Mouse (Mus musculus): ENCODE results near the gene Akr1c13.
A peak's percentile ranks its signal among the peaks of the same experiment; 100 is the strongest.
"Not testable (repeated sequence)": the region's sequence is repeated elsewhere in the genome, so short reads cannot be mapped to it uniquely, and the experiment has no call there.

The Akr1c13 gene

DNA sequence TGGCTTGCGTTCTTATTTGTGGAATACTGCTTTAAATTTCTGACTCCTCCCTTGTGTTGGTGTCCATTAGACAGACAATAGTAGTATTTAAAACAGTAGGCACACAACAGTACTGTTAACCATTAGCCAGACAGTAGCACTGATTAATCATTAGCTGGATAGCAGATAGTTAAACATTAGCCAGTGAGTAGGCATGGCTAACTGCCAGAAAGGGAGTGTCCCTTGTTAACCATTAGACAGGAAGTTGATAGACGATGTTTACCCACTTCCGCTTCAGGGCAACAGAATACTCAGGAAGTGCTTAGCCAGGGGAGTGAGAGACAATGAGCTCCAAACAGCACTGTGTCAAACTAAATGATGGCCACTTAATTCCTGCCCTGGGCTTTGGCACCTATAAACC lies at the start of gene Akr1c13:
Gene Akr1c13 (plus strand): TSS at position 247 of the 400 bp plus-strand sequence.
- DNase-seq (ENCODE audit: low read depth, low spot score) = no peak

DNA sequence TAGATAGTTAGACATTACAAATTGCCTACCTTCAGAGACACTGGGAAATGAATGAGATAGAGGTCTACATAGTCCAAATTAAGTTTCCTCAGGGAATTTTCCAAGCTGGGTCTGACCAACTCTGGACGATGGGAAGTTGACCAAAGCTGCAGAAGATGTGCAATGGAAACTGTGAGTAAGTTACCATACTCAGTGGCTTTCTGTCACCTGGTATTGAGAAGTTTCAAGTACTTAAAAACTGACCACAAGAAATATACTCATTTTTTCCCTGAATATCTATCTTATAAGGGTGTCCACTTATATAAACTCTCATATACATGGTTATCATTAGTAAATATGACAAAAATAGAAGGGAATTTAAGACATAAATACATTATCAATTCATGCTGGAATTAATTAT lies 46.7 kb upstream of the Akr1c13 start:
- no peak for DNase-seq (ENCODE audit: low read depth, low spot score)

DNA sequence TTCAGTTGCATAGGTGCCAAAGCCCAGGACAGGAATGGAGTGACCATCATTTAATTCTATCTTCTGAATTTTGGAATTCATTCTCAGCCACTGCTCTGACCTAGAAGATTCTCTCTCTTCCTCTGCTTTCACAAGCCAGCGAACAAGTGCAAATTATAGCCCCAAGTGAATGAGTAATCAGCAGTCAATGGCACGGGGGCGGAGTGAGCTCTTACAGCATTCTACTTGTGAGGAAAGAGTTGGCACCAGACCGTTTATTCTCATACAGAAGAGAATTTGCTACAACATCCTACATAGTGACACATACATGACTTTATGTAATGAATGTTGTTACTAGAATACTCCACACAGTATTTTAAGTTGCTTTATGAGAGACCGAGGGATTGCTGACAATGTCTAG lies 40.4 kb upstream of the Akr1c13 start, which contains the start of gene Akr1c18:
Gene Akr1c18 (minus strand): TSS at position 137 of the 400 bp plus-strand sequence.
- DNase-seq (ENCODE audit: low read depth, low spot score) = no peak

DNA sequence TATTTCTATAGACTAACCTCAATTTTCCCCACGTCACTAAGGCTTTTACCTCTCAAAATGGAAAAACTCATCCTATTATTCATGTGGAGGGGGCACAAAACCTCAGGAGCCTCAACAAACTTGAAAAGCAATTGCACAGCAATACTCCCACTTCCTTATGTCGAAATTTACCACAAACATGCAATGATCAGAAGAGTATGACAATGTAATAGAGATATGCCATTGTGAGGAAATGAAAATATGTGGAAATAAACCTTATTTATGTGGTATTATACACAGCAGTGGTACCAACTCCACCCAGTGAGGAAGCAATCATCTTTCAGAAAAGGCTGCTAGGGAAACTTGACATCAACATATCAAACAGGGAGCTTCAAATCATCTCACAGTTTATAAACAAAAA lies 38.0 kb upstream of the Akr1c13 start:
- no peak for DNase-seq (ENCODE audit: low read depth, low spot score)

DNA sequence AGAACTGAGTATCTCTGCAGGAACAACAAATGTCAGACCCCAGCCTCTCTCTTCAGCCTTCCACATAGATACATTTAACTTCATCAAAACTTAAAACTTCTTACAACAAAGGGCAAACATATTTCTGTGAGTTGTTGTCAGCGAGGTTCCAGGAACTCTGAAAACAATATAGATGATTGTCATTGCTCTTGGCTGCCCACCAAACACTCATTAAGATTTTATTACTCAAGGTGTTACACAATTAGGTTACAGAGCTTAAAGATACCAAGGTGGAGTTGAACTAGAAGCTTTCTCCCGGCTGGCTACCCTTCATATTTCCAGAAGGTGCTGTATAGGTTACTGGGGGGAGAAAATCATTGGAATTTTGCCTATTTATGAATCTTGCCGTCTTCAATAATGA lies 37.4 kb upstream of the Akr1c13 start:
- DNase-seq (ENCODE audit: low read depth, low spot score) = no peak

DNA sequence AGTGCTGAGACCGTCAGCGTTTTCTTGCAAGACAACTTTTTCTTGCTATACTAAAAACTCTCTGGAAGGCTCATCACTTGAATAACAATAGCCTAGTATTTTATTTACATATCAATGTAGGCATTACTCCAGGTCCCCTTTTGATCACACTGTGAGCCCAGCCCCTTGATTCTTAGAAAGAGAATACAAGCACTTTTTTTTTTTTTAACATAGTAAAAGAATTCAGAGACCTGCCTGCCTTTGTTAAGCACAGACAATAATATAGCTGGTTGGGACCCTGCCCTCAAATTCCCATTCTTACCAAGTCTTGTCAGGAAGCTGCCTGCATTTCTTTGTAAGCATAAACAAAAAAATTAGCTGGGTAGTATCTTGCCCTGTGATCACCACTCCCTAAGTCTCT lies 35.7 kb upstream of the Akr1c13 start:
- no peak for DNase-seq (ENCODE audit: low read depth, low spot score)

DNA sequence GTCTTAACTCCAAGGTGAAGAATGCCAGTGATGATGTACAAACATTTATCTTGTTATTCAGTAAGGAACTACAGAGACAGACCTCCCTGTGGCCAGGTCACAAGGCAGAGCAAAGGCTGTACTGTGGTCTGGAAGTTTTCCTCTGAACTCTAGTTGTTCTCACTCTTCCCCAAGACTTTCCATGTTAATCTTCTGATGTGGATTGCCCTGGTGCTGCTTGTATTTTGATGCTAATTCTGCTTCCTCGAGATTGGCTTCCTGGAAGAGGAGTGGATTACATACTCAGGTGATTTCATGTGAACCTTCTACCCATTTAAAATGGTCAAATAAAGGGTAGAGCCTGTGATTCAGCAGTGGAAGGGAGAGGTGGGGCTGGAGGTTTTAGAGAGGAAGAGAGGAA lies 22.9 kb upstream of the Akr1c13 start:
- DNase-seq (ENCODE audit: low read depth, low spot score) = no peak

DNA sequence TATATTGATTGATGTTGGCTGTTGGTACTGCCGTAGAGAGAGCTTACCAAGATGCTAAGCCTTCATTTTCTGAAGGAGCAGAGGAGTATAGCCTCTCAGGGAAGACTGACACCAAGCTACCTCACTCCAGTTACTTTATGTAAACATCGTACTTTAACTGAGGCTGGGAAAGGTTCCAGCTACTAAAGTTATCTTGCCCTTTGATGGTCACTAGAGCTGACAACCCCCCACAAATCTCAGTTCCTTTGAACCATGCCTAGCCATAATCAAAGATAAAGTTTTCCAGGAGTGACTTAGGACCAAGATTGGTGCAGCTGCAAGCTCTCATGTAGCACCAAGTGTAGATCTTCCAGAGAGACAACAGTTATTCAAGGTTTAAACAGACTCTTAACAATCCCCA lies 18.0 kb upstream of the Akr1c13 start:
- DNase-seq (ENCODE audit: low read depth, low spot score) = no peak

DNA sequence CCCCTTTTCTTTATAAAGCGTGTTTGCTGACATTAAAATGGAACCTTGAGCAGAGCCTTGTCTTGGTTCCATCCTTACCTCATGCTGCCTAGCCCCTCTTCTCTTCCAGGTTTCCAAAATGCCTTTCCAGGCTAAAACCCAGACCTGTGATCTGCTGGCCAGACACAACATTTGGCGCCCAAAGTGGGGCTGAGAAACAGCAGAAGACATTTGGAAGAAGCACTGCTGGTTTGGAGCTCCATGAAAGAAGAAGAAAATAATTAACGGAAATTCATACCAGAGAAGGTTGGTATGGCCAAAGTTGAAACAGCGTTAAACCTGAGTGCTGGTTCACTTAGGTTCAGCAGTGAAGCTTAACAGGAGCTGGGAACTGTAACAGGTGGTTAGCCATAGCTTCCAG lies 9.6 kb upstream of the Akr1c13 start:
- DNase-seq (ENCODE audit: low read depth, low spot score) = peak; percentile 4

DNA sequence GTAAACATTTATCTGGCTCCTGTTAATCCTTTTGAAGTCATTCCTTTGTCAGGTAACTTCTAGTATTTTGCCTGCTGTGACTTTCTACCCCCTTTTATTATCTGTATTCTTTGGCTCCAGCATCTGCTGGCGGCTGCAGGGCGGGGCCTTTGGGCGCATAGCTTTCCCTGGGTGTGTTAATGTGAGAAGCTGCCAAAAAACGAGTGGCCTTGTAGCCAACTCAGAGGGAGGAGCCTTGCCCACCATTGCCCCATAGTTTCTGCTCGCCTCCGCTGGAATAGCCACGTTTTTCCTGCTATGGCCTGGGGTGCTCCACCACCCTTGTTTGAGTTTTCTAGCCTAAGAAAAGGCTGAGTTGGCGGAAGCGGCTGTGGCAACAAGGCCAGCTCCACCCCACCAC lies 7.8 kb upstream of the Akr1c13 start:
- DNase-seq (ENCODE audit: low read depth, low spot score) = peak; percentile 7

DNA sequence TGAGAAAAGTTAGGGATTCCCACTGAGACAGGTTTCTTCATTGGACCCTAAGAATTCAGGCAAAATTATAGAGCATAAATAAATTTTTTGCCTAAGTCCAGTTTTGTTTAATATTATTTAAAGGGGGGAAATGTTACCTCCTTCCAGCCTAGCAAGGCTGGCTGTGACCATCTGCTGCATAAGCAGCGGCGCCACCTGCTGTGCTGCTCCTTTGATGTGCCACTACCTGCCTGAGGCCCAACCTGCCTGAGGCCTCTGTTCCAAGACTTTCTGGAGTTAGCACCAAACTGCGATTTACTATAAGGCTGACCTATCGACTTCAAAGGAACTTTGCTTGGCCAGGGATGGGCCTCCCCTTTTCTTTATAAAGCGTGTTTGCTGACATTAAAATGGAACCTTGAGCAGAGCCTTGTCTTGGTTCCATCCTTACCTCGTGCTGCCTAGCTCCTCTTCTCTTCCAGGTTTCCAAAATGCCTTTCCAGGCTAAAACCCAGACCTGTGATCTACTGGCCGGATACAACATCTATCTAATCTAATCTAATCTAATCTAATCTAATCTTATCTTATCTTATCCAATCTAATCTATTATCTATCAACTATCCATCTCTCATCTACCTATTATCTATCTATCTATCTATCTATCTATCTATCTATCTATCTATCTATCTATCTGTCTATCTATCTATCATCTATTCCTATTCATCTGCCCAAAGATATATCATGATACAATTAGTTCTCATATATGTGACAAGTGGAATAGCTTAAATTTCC lies 4.1 kb upstream of the Akr1c13 start:
- DNase-seq (ENCODE audit: low read depth, low spot score) = not testable (repeated sequence)

DNA sequence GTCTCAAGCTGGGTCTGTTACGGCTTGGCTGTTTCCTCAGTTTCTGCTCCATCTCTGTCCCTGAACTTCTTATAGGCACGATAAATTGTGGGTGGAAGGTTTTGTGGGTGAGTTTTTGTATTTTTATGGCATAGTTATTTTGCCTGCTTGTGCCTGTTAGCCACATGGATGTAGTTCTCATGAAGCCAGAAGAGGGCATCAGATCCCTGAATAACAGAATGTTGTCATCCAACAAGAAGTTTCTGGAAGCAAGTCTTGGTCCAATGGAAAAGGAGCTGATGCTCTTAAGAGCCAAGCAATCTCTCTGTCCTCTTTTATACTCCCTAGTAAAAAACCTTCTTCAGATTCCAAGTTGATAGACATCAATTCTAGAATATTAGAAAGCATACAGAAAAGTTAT lies 2.8 kb upstream of the Akr1c13 start:
- DNase-seq (ENCODE audit: low read depth, low spot score) = no peak

DNA sequence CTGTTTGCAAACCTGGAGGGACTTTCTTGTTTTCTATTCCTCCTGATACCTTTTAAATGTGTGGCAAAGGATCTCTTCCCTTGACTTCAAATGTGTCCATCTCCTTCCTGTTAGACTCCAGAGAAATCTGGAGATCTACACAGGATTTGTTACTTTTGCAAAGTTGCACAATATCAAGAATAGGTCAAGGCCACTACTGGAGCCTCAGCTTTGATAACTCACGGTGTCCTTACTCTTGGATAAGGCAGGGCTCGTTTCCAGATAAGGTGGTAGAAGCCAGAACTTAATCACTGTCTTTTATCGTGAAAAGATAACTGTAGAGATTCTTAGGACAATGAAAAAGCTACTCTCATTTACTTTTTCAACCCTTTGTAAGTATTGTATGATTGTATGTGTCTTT lies 1.6 kb downstream of the Akr1c13 start:
- no peak for DNase-seq (ENCODE audit: low read depth, low spot score)

DNA sequence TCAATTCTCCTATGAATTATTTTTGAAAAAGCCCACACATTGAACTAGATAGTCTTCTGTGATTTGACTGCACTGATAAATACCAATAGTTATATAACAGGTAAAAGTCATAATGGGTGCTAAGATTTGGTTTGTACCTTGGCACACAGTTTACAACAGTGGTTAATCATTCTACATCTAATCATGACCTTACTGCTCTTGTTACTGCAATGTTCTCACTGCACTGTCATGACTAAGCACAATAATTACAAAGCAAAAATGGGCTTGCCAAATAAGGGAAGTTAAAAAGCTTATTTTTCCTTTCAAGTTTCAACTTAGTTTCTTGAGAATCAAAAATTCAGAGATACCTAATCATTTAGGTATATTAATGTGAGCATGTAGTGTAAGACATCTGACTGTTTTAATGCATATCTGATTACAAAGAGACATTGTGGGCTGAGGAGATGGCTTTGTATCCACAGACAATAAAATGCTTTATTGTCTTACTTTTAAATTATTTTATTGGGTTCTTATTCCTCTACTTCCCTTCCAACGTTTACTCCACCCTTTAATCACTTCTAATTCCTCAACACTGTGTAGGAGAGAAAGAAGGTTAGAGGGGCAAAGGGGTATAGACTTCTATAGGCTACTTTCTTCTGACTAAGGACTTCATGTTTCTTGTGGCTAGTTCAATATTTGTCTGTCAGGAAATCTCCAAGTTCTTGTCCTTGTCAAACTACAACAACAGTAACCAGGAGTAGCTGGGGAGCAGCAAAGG lies 15.4 kb downstream of the Akr1c13 start:
- no peak for DNase-seq (ENCODE audit: low read depth, low spot score)

DNA sequence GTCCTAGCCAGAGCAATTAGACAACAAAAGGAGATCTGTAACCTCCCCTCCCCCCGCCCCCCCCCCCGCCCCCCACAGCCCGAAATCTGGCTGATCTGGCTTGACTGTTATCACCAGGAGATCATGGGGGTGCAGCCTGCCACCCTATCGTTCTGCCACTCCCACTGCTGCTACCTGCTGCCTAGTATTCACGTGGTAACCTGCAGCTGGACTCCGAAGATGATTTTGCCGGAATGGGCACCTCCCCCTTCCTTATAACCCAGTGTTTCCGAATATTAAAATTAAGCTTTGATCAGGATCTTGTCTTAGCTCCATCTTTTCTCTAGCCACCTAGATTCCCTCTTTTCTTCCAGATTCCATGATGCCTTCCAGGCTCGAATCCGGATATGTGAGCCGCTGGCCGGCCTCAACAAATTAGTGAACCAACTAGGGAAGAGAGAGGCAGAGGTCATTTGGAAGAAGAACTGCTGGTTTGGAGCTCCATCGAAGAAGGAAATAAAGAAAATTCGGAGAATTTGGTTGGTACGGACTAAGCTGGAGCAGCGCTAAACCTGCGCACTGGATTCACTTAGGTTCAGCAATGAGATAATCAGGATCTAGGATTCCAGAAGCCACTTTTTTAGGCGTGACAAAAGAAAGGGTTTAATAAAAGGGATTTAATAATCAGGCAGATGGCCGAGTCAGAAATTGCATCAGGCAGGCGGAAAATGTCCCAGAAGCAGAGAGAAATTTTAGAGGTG lies 20.8 kb downstream of the Akr1c13 start:
- no peak for DNase-seq (ENCODE audit: low read depth, low spot score)

DNA sequence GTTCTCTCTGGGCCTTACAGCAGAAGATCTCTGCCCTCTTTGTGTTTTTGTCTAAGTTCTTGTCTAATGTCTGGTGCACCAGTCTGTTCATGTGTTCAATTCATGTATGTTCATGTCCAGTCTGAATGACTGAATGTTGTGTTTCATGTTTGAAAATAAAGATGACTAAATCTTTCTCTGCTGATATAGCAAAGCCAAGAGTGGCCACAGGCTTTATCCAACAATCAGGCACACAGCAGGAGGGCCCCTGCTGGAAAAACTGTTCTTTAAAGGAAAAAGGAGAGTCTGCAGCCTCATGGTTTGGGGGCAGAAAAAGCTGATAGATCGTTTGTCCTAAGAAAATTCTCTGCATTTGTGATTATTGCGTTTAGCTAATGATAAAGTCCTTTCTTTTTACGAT lies 21.4 kb downstream of the Akr1c13 start:
- no peak for DNase-seq (ENCODE audit: low read depth, low spot score)

DNA sequence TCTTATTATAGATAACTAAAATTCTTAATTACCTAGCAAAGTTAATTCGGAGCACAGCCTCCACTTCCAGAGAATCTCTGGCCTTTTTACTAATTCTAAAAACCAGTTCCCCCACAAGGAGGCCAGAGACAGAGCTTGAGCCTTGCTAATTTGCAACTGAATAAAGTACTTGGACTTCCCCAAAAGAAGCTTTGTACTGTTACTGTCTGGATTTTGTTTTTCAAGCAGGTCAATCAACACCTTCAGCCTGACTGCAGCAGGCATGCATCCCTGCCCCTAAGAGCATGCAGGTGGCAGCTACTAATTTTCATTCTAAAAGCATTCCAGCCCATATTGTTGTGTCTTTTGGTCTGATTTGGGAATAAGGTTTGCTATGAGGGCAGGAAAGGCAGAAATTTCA lies 24.5 kb downstream of the Akr1c13 start:
- DNase-seq (ENCODE audit: low read depth, low spot score) = not testable (repeated sequence)

DNA sequence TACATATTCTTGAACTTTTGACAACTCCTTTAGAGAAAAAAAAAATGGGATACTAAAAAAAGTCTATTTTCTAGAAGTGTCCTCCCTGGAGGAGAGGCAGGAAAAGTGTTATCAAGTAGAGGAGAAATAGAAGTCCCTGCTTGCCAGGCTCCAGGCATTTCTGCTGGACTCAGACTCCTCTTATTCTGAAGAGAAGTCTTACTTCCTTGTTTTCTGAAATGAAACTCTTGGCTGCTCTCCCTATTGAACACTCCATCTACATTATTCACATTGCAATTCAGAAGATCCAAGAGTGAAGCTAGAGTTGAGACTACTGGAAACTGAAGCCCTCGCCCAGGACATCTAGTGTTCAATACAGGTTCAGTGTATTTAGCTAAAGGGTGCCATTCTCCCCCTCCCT lies 37.5 kb downstream of the Akr1c13 start, which contains the start of gene Akr1c19:
Gene Akr1c19 (plus strand): TSS at position 260 of the 400 bp plus-strand sequence.
- no peak for DNase-seq (ENCODE audit: low read depth, low spot score)

DNA sequence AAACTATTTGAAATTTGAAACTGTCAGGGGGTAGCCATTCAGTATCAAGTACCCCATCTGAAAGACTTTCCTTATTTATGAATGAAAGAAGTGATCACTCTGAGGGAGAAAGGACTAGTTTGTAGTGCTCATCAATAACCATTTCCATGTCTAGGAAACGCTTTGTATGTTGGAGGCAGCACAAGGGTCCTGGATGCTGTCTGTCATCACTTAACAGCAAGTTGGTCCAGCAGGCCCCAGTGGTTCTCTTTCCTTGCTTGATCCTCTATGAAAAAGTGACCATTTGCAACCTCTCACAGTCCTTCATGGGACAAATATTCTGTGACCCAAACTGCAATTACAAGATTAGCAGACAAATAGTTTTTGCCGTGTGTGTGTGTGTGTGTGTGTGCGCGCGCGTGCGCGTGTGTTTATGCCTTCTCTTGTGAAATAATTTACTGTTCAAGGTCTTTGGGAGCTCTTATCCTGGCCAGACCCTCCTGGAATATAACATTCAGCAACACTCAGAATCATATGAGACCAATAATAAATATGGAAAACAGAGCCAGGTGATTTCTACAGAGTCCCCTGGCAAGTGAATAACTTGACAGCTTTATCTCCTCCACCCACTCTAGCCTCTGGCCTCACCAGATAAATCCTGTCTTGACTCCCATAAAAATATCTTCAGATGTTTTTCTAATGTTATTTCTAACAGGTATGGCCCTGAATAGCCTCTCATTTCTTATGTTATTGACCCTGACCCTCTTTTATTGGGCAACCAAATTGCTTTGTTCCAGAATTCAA lies 40.1 kb downstream of the Akr1c13 start:
- DNase-seq (ENCODE audit: low read depth, low spot score) = no peak

DNA sequence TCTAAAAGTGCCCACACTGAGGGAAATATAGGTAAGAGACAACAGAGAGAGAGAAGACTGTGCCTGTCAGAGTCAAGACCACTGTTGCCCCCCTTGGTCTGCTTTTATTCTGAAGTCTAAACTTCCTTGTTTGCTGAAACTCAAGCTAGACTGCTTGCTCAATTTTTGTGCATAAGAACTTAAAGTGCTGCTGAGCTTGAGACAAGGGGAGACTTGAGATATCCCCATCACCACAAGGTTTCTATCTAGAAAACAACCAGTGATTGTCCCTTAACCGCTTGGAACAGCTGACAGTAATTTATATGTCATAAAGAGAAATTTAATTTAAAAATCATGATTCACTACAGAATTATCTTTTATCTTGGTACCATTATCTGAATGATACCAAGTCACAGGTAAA lies 42.2 kb downstream of the Akr1c13 start:
- no peak for DNase-seq (ENCODE audit: low read depth, low spot score)

DNA sequence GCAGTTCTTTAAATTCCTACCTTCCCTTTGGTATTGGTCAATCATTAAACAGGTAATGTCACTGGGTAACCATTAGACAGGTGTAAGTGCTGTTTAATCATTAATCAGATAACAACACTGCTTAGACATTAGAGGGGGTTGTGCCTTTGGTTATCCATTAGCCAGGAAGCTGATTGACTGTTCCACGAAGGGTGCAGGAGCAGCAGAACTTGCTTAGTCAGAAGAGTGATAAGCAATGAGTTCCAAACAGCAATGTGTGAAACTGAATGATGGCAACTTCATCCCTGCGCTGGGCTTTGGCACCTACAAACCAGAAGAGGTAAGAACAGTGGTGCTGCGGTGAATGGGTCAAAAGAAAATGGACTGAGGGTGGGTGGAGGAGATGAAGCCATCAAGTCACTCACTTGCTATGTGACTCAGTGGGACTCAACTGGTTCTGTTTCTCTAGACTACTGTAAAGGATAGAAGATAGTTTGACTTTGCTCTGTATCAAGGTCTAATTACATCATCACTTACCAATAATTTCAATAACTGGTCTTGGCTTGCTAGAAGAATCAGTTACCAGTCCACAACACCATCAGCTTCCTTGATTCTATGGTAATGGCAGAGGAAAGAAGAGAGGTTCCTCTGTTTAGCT lies 42.7 kb downstream of the Akr1c13 start:
- DNase-seq (ENCODE audit: low read depth, low spot score) = no peak
